In the genomic region with DNA sequence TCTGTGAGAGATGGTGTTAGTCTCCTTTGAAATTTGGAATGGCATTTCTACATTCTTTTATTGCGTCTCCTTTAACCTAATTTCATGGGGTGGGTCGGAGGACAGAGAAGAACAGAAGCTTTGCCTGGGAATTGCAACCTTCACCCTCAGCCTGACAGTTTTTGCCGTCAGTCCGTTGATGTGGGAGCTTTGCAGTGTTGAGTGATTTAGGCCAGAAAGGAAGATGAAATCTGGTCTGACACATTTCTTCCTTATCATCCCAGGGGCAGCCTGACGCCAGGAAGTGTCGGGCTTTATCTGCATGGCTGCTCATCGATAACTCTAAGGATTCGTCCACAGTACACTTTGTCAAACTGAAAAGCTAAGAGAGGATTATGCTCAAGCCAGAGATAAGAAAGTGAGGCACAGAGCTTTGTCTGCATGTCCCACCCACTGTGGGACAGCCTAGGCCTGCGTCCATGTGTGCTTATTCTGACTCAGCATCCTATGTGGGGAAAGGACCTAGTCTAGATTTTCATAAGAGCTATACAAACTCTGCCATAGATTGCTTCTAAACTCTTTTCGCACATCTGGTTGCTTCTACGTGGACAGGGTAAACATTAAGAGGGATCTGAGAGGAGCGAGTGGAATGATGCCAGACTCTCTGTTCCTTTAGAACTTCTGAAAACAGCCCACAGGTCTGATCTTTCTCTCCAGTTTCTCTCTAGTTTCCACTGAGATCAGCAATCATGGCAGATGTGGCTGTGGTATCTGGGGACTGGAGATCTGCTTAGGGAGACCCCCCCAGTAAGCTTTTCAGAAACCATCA, we compare ENCODE assay signal across 18 mouse cellular contexts. TPM values are rescaled to one million over a fixed set of nuclear protein-coding genes. Genes with fewer than 3 reads are reported as not detected.
DNase-seq lines count a peak whose midpoint lies in the region; ATAC-seq and TF ChIP-seq lines count a peak whose summit lies in the region.
"Had no signal": no experiment of that assay in that cellular context is flagged by ENCODE, and none has a peak within 500 bp of the region (broad histone marks: within the 10 kb centered on the region; RNA-seq: fewer than 3 reads in every experiment).

No protein-coding gene starts in this region.

- no peak overlapping the region for H3K4me2 ChIP-seq in heart, embryonic 16.5 days (ENCODE audit: low read depth, low read length)
- no peak overlapping the region for H3K4me2 ChIP-seq in CH12.LX (ENCODE audit: insufficient read depth, low read depth, poor library complexity, severe bottlenecking)
- H3K4me2 ChIP-seq in midbrain, postnatal 0 days (ENCODE audit: low read depth, low read length, poor library complexity, severe bottlenecking) = no peak overlapping the region
- H3K4me2 ChIP-seq: hindbrain, embryonic 13.5 days; intestine, embryonic 15.5 days; limb, embryonic 12.5 days; liver, embryonic 15.5 days; neural tube, embryonic 12.5 days had no signal

- intact Hi-C loops in heart, postnatal 10 days (cut with DNase I) = no loop called here
- intact Hi-C loops in left cerebral cortex, postnatal 4 days (cut with DNase I) = no loop called here

- in situ Hi-C loops in CH12.LX (cut with MboI; ENCODE audit: low pct_ligation_motif_present, low pct_unique_long_range_greater_than_20kb, low sequenced_read_pairs) = no loop called here

- H3K27me3 ChIP-seq in heart, embryonic 16.5 days (ENCODE audit: control insufficient read depth, insufficient read depth, low read length) = peaks cover 5% of the 10 kb centered on the region
- H3K27me3 ChIP-seq in CH12.LX (replicated peaks) = no peaks in the 10 kb centered on the region
- H3K27me3 ChIP-seq in midbrain, postnatal 0 days (ENCODE audit: insufficient read depth, low read length) = no peaks in the 10 kb centered on the region
- H3K27me3 ChIP-seq: hindbrain, embryonic 13.5 days; intestine, embryonic 15.5 days; limb, embryonic 12.5 days; liver, embryonic 15.5 days; neural tube, embryonic 12.5 days had no signal

- H3K9ac ChIP-seq in heart, embryonic 16.5 days (ENCODE audit: low read length) = no peak overlapping the region
- H3K9ac ChIP-seq in CH12.LX (ENCODE audit: insufficient read depth, low read depth) = no peak overlapping the region
- no peak overlapping the region for H3K9ac ChIP-seq in midbrain, postnatal 0 days (replicated peaks; ENCODE audit: low read length, poor library complexity, severe bottlenecking)
- H3K9ac ChIP-seq: hindbrain, embryonic 13.5 days; intestine, embryonic 15.5 days; limb, embryonic 12.5 days; liver, embryonic 15.5 days; neural tube, embryonic 12.5 days had no signal

- peak; percentile 84 for ATAC-seq in heart, embryonic 16.5 days (replicated peaks; ENCODE audit: extremely low read depth, insufficient read depth, low FRiP score)
- ATAC-seq in midbrain, postnatal 0 days (ENCODE audit: low FRiP score) = 0 out of 2 replicates have a peak, but pooled peaks have one; percentile 10
- ATAC-seq: forebrain, embryonic 16.5 days; intestine, embryonic 15.5 days had no signal

- peaks cover 9% of the 10 kb centered on the region; the same call in 1 of the 2 replicates for H3K4me1 ChIP-seq in heart, embryonic 16.5 days (ENCODE audit: control insufficient read depth, insufficient read depth, low read length)
- peaks cover 0 to 9% of the 10 kb centered on the region in 2 experiments; a peak in 1 of 4 replicates for H3K4me1 ChIP-seq in CH12.LX (ENCODE audit: control insufficient read depth in 1 of 2, insufficient read depth in 2 of 2)
- no peaks in the 10 kb centered on the region for H3K4me1 ChIP-seq in midbrain, postnatal 0 days (ENCODE audit: insufficient read depth, low read length)
- H3K4me1 ChIP-seq: hindbrain, embryonic 13.5 days; intestine, embryonic 15.5 days; limb, embryonic 12.5 days; liver, embryonic 15.5 days; neural tube, embryonic 12.5 days had no signal

- no peak for TF ChIP-seq CTCF in CH12.LX (conservative IDR thresholded peaks at IDR 0.05 in 1 of 2, IDR thresholded peaks at IDR 0.05 in 1 of 2; ENCODE audit: low read depth in 2 of 2, low read length in 2 of 2)
- no peak for TF ChIP-seq CTCF in midbrain, postnatal 0 days (IDR thresholded peaks at IDR 0.05)

- no peak for TF ChIP-seq RAD21 in CH12.LX (IDR thresholded peaks at IDR 0.05; ENCODE audit: low read depth, low read length)

- dilution Hi-C loops in CH12.LX (cut with MboI; ENCODE audit: extremely low pct_ligation_motif_present, extremely low pct_unique_long_range_greater_than_20kb, low sequenced_read_pairs) = no loop called here

- no peak overlapping the region for H3K4me3 ChIP-seq in heart, embryonic 16.5 days (ENCODE audit: low read length)
- no peak overlapping the region for H3K4me3 ChIP-seq in CH12.LX (replicated peaks in 1 of 3; ENCODE audit: low read depth in 2 of 3, low read length in 2 of 3, poor library complexity in 1 of 3)
- no peak overlapping the region for H3K4me3 ChIP-seq in midbrain, postnatal 0 days (ENCODE audit: low read depth, low read length)
- H3K4me3 ChIP-seq: hindbrain, embryonic 13.5 days; intestine, embryonic 15.5 days; left cerebral cortex, adult 2 months; limb, embryonic 12.5 days; liver, embryonic 15.5 days; neural tube, embryonic 12.5 days had no signal

- no peaks in the 10 kb centered on the region for H3K9me3 ChIP-seq in heart, embryonic 16.5 days (replicated peaks; ENCODE audit: control insufficient read depth, low read length)
- H3K9me3 ChIP-seq in CH12.LX (replicated peaks; ENCODE audit: low read length) = no peaks in the 10 kb centered on the region
- no peaks in the 10 kb centered on the region for H3K9me3 ChIP-seq in midbrain, postnatal 0 days (ENCODE audit: low read length)
- H3K9me3 ChIP-seq: hindbrain, embryonic 13.5 days; intestine, embryonic 15.5 days; limb, embryonic 12.5 days; liver, embryonic 15.5 days; neural tube, embryonic 12.5 days had no signal

- H3K36me3 ChIP-seq in heart, embryonic 16.5 days (ENCODE audit: control insufficient read depth, insufficient read depth) = no peaks in the 10 kb centered on the region
- H3K36me3 ChIP-seq in CH12.LX (replicated peaks in 1 of 2; ENCODE audit: control insufficient read depth in 1 of 2, insufficient read depth in 1 of 2, low read length in 1 of 2) = no peaks in the 10 kb centered on the region
- no peaks in the 10 kb centered on the region for H3K36me3 ChIP-seq in midbrain, postnatal 0 days (ENCODE audit: insufficient read depth, low read length)
- H3K36me3 ChIP-seq: hindbrain, embryonic 13.5 days; intestine, embryonic 15.5 days; limb, embryonic 12.5 days; liver, embryonic 15.5 days; neural tube, embryonic 12.5 days had no signal

- no peak for TF ChIP-seq POLR2A in CH12.LX (IDR thresholded peaks at IDR 0.05; ENCODE audit: low read depth, low read length)

- DNase-seq in embryo, embryonic 10.5 days (ENCODE audit: low spot score) = peak; percentile 8
- DNase-seq in embryo, embryonic 9.5 days (ENCODE audit: extremely low spot score) = no peak
- DNase-seq in heart, postnatal 10 days = no peak
- DNase-seq in CH12.LX (ENCODE audit: extremely low read depth) = peak; percentile 20
- DNase-seq in midbrain, postnatal 0 days (ENCODE audit: low spot score) = no peak
- DNase-seq in ovary, postnatal 36 days (ENCODE audit: low spot score) = no peak
- DNase-seq in left cerebral cortex, postnatal 4 days = no peak
- DNase-seq: cerebellum, adult 9-11 months; kidney, postnatal 14 days; thymus, postnatal 14 days had no signal

- H3K27ac ChIP-seq in heart, embryonic 16.5 days (ENCODE audit: low read length) = no peak overlapping the region
- no peak overlapping the region for H3K27ac ChIP-seq in CH12.LX (ENCODE audit: insufficient read depth, low read depth)
- no peak overlapping the region for H3K27ac ChIP-seq in midbrain, postnatal 0 days (ENCODE audit: low read depth, low read length)
- H3K27ac ChIP-seq: hindbrain, embryonic 13.5 days; intestine, embryonic 15.5 days; left cerebral cortex, adult 2 months; limb, embryonic 12.5 days; liver, embryonic 15.5 days; neural tube, embryonic 12.5 days had no signal

- H3K79me2 ChIP-seq in CH12.LX (replicated peaks; ENCODE audit: control insufficient read depth, extremely low read depth, insufficient read depth, poor library complexity, severe bottlenecking) = no peaks in the 10 kb centered on the region

- WGBS in heart, embryonic 16.5 days = 14% methylated on average over 12 of the region's 12 CpGs
- 36% methylated on average over 12 of the region's 12 CpGs for WGBS in midbrain, postnatal 0 days

- TF ChIP-seq EP300 in CH12.LX (IDR thresholded peaks at IDR 0.05; ENCODE audit: low read length) = peak; percentile 74

TF ChIP-seq in CH12.LX, 34 proteins besides CTCF, POLR2A, EP300 and RAD21:
- TF ChIP-seq ETS1 (conservative IDR thresholded peaks at IDR 0.05; ENCODE audit: low read depth, low read length) (peak; percentile 32; the same call in 1 of the 2 replicates), USF1 (IDR thresholded peaks at IDR 0.05; ENCODE audit: low read depth, low read length) (no peak), NELFE (IDR thresholded peaks at IDR 0.05; ENCODE audit: low read depth, low read length) (no peak), MAFK (IDR thresholded peaks at IDR 0.05; ENCODE audit: insufficient replicate concordance, low read length) (peak; percentile 58; the same call in 1 of the 2 replicates), ZMIZ1 (IDR thresholded peaks at IDR 0.05; ENCODE audit: low read depth, low read length) (no peak), IRF4 (IDR thresholded peaks at IDR 0.05; ENCODE audit: low read depth, low read length) (0 out of 2 replicates have a peak, but pooled peaks have one; percentile 32), POLR2AphosphoS2 (IDR thresholded peaks at IDR 0.05; ENCODE audit: low read depth, low read length) (no peak), HCFC1 (IDR thresholded peaks at IDR 0.05; ENCODE audit: low read depth, low read length) (no peak), MAX (IDR thresholded peaks at IDR 0.05; ENCODE audit: low read length) (no peak), MXI1 (IDR thresholded peaks at IDR 0.05; ENCODE audit: low read depth, low read length) (no peak), CHD2 (IDR thresholded peaks at IDR 0.05; ENCODE audit: low read length) (no peak)
TF ChIP-seq in CH12.LX: peak in this region for 3.

RNA-seq across cellular contexts. Expression of a gene that starts 11.4 kb away (rescaled TPM):
- 26.4 and 31.3 TPM in 2 replicates for polyA plus RNA-seq in heart, embryonic 16.5 days (2015; fragmentation: Nextera tagmentation; extraction: Ambion mirVana)
- total RNA-seq in heart, postnatal 10 days (2021) = 10 to 100 TPM; 11.4 to 13.8 TPM
- total RNA-seq in CH12.LX (2012; rRNA removed) (0.13 TPM in 2 replicates), CH12.LX (2014; rRNA removed) (not detected in 2 replicates)
- 0.98 and 1.2 TPM in 2 replicates for polyA plus RNA-seq in CH12.LX (2012; ENCODE audit: insufficient read length, low read depth)
- total RNA-seq in midbrain, postnatal 0 days (2014; rRNA removed) = 163 and 167 TPM in 2 replicates
- 38.2 and 41.2 TPM in 2 replicates for polyA plus RNA-seq in midbrain, postnatal 0 days (2015; fragmentation: Nextera tagmentation; extraction: Ambion mirVana)
- total RNA-seq in left cerebral cortex, postnatal 4 days (2021) = 100 to 1,000 TPM; 122 to 128 TPM

Comparison
In these comparisons a context has a peak if more than half of its experiments do, and no peak if none do; other contexts are left out.
1. DNase-seq: peak in embryo, embryonic 10.5 days (single experiment) and CH12.LX (single experiment); none in embryo, embryonic 9.5 days (single experiment), heart, postnatal 10 days (0 of 2), midbrain, postnatal 0 days (single experiment), ovary, postnatal 36 days (single experiment) and left cerebral cortex, postnatal 4 days (single experiment).
2. RNA of a gene that starts 11.4 kb away (total RNA-seq): 163 to 167 TPM in midbrain, postnatal 0 days, 122 to 128 TPM in left cerebral cortex, postnatal 4 days and 11.4 to 13.8 TPM in heart, postnatal 10 days; 0.13 TPM in CH12.LX; every median in the first group is over 10 times any median in the second.